Comparison of ENCODE assay signal across 9 mouse cellular contexts in the genomic region with DNA sequence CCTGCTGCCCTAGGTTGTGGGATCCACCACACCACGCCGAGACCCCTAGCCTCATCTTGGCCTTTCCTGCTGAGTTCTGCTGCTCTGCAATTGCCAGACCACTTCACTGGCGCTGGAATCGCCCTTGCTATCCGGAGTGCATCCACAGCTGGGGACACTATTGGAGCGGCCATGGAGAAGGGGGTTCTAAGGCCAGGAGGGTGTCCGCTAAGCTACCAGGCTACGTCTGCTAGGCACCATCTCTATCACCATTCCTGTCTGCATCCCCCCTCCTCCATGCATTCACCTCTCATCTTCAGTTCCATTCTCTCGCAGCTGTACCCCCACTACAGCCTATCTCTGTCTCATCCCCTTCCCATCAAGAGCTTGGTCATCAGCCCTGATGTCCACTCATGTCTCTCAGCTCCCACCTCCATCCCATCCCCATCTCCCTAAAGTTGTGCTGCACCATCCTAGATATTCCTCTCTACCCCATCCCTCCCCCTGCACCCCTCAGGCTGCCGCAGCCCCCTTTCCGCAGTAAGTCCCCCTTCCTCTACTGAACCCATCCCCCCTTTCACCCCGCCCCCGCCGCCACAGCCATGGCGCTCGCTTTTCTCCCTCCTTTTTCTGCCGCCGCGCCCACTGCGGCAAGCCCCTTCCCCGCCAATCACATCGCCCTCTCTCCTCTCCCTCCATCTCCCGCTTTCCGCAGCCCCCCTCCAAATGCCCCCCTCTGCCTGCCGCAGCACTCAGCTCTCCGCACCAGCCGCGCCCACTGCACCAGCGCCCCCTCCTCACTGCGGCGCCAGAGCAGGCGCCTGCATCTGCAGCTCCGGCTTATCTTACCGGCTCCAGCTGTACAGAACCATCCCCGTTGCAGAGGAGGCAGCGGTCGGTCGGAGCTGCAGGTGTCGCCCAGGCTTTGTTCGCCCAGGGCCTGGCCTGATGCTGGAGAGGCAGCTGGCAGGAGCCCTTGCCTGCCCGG. TPM values are rescaled to one million over a fixed set of nuclear protein-coding genes. Genes with fewer than 3 reads are reported as not detected.
DNase-seq lines count a peak whose midpoint lies in the region; ATAC-seq and TF ChIP-seq lines count a peak whose summit lies in the region.
"Had no signal": no experiment of that assay in that cellular context is flagged by ENCODE, and none has a peak within 500 bp of the region (broad histone marks: within the 10 kb centered on the region; RNA-seq: fewer than 3 reads in every experiment).

No protein-coding gene starts in this region.

- TF ChIP-seq POLR2A in limb, embryonic 14.5 days (IDR thresholded peaks at IDR 0.05; ENCODE audit: borderline replicate concordance, extremely low read depth, insufficient read depth, insufficient read length), result no peak

- peak overlapping the region; percentile 39 for H3K4me3 ChIP-seq in embryonic facial prominence, embryonic 14.5 days (ENCODE audit: low read depth, low read length)
- H3K4me3 ChIP-seq in limb, embryonic 14.5 days (replicated peaks; ENCODE audit: low read length), result peak overlapping the region; percentile 35
- H3K4me3 ChIP-seq: liver, embryonic 15.5 days had no signal

- peak overlapping the region; percentile 41 for H3K9ac ChIP-seq in embryonic facial prominence, embryonic 14.5 days (ENCODE audit: low read depth, low read length)
- H3K9ac ChIP-seq in limb, embryonic 14.5 days (ENCODE audit: low read depth, low read length, severe bottlenecking), result peak overlapping the region; percentile 51
- H3K9ac ChIP-seq: liver, embryonic 15.5 days had no signal

- H3K9me3 ChIP-seq in embryonic facial prominence, embryonic 14.5 days (ENCODE audit: control insufficient read depth, low read length), result no peaks in the 10 kb centered on the region
- no peaks in the 10 kb centered on the region for H3K9me3 ChIP-seq in limb, embryonic 14.5 days (ENCODE audit: control insufficient read depth, low read length)
- H3K9me3 ChIP-seq: liver, embryonic 15.5 days had no signal

- 13% methylated on average over 41 of the region's 41 CpGs for WGBS in embryonic facial prominence, embryonic 14.5 days
- WGBS in limb, embryonic 14.5 days, result 9% methylated on average over 38 of the region's 41 CpGs

- peak; percentile 68 for ATAC-seq in embryonic facial prominence, embryonic 14.5 days (ENCODE audit: low read depth)
- peak; percentile 75 for ATAC-seq in limb, embryonic 14.5 days (ENCODE audit: low FRiP score, low read depth)

- intact Hi-C loops in left cerebral cortex, postnatal 4 days (cut with DNase I), result loop anchor here (10.0 kb wide), 1 partner anchor 47 kb away; no protein-coding TSS in a partner anchor

- H3K4me1 ChIP-seq in embryonic facial prominence, embryonic 14.5 days (ENCODE audit: control insufficient read depth, insufficient read depth, low read length), result peaks cover 18% of the 10 kb centered on the region; the same call in 1 of the 2 replicates
- H3K4me1 ChIP-seq in limb, embryonic 14.5 days (ENCODE audit: control insufficient read depth, insufficient read depth, low read length), result peaks cover 25% of the 10 kb centered on the region

- DNase-seq in left cerebral cortex, postnatal 4 days, result peak; percentile 54
- DNase-seq in left cerebral cortex, adult 18-20 months (ENCODE audit: low spot score in 2 of 2), result no peak
- peak; percentile 69 for DNase-seq in embryonic facial prominence, embryonic 14.5 days (ENCODE audit: low spot score)
- DNase-seq in limb, embryonic 14.5 days (ENCODE audit: low spot score), result peak; percentile 17
- peak; percentile 82 for DNase-seq in right cerebral cortex, postnatal 4 days
- no peak for DNase-seq in urinary bladder, adult 2 months (ENCODE audit: low spot score)
- no peak for DNase-seq in testis, postnatal 14 days (ENCODE audit: low spot score)
- DNase-seq in lung, postnatal 4 days, result no peak

- H3K27me3 ChIP-seq in embryonic facial prominence, embryonic 14.5 days (replicated peaks; ENCODE audit: control insufficient read depth, insufficient read depth, low read length), result no peaks in the 10 kb centered on the region
- H3K27me3 ChIP-seq in limb, embryonic 14.5 days (ENCODE audit: control insufficient read depth, insufficient read depth, low read length), result no peaks in the 10 kb centered on the region

- peaks cover 1% of the 10 kb centered on the region; the same call in 1 of the 2 replicates for H3K36me3 ChIP-seq in embryonic facial prominence, embryonic 14.5 days (ENCODE audit: control insufficient read depth, insufficient read depth, low read length)
- peaks cover 14% of the 10 kb centered on the region for H3K36me3 ChIP-seq in limb, embryonic 14.5 days (ENCODE audit: control insufficient read depth, insufficient read depth, low read length)
- H3K36me3 ChIP-seq: liver, embryonic 15.5 days had no signal

- peak overlapping the region; percentile 10; the same call in 1 of the 2 replicates for H3K27ac ChIP-seq in embryonic facial prominence, embryonic 14.5 days (replicated peaks; ENCODE audit: low read depth, low read length)
- no peak overlapping the region for H3K27ac ChIP-seq in limb, embryonic 14.5 days (replicated peaks; ENCODE audit: low read depth, low read length)
- H3K27ac ChIP-seq: liver, embryonic 15.5 days had no signal

- peak overlapping the region; percentile 63 for H3K4me2 ChIP-seq in embryonic facial prominence, embryonic 14.5 days (ENCODE audit: low read depth, low read length)
- H3K4me2 ChIP-seq in limb, embryonic 14.5 days (replicated peaks; ENCODE audit: low read depth, low read length, severe bottlenecking), result peak overlapping the region; percentile 55
- H3K4me2 ChIP-seq: liver, embryonic 15.5 days had no signal

RNA-seq across cellular contexts. Expression of a gene that starts 16.7 kb away (rescaled TPM):
- total RNA-seq in left cerebral cortex, postnatal 4 days (2021), result 100 to 1,000 TPM; 160 to 188 TPM
- total RNA-seq in left cerebral cortex, adult 18-20 months (2021), result 10 to 100 TPM; 81.6 to 86.5 TPM
- 93.3 and 104 TPM in 2 replicates for polyA plus RNA-seq in embryonic facial prominence, embryonic 14.5 days (2014; fragmentation: Nextera tagmentation; extraction: Ambion mirVana)
- 75.5 and 107 TPM in 2 replicates for polyA plus RNA-seq in limb, embryonic 14.5 days (2012; rRNA removed)
- 72.8 and 76.2 TPM in 2 replicates for polyA plus RNA-seq in limb, embryonic 14.5 days (2014; fragmentation: Nextera tagmentation; extraction: Ambion mirVana)
- 14.0 and 18.3 TPM in 2 replicates for polyA plus RNA-seq in urinary bladder, adult 2 months (2012; rRNA removed)

RNA-seq across cellular contexts. Expression of a gene that starts 54.5 kb away (rescaled TPM):
- total RNA-seq in left cerebral cortex, postnatal 4 days (2021), result under 1 TPM; 0.14 to 0.30 TPM
- total RNA-seq in left cerebral cortex, adult 18-20 months (2021), result under 1 TPM; 0.40 to 0.53 TPM
- polyA plus RNA-seq in embryonic facial prominence, embryonic 14.5 days (2014; fragmentation: Nextera tagmentation; extraction: Ambion mirVana), result 0.68 and 0.73 TPM in 2 replicates
- 0.38 and 0.41 TPM in 2 replicates for polyA plus RNA-seq in limb, embryonic 14.5 days (2012; rRNA removed)
- 0.37 and 0.55 TPM in 2 replicates for polyA plus RNA-seq in limb, embryonic 14.5 days (2014; fragmentation: Nextera tagmentation; extraction: Ambion mirVana)
- 0.36 and 0.71 TPM in 2 replicates for polyA plus RNA-seq in urinary bladder, adult 2 months (2012; rRNA removed)

RNA-seq across cellular contexts. Expression of a gene that starts 58.6 kb away (rescaled TPM):
- total RNA-seq in left cerebral cortex, postnatal 4 days (2021), result 1 to 10 TPM; 6.3 to 7.0 TPM
- 10 to 100 TPM; 18.2 to 19.2 TPM for total RNA-seq in left cerebral cortex, adult 18-20 months (2021)
- 7.0 and 7.2 TPM in 2 replicates for polyA plus RNA-seq in embryonic facial prominence, embryonic 14.5 days (2014; fragmentation: Nextera tagmentation; extraction: Ambion mirVana)
- polyA plus RNA-seq in limb, embryonic 14.5 days (2012; rRNA removed), result 10.6 and 16.7 TPM in 2 replicates
- 8.0 and 9.6 TPM in 2 replicates for polyA plus RNA-seq in limb, embryonic 14.5 days (2014; fragmentation: Nextera tagmentation; extraction: Ambion mirVana)
- 14.1 and 15.2 TPM in 2 replicates for polyA plus RNA-seq in urinary bladder, adult 2 months (2012; rRNA removed)

Comparison
In these comparisons a context has a peak if more than half of its experiments do, and no peak if none do; other contexts are left out.
1. DNase-seq: peak in left cerebral cortex, postnatal 4 days (single experiment), embryonic facial prominence, embryonic 14.5 days (single experiment), limb, embryonic 14.5 days (single experiment) and right cerebral cortex, postnatal 4 days (single experiment); none in left cerebral cortex, adult 18-20 months (0 of 2), urinary bladder, adult 2 months (single experiment), testis, postnatal 14 days (single experiment) and lung, postnatal 4 days (0 of 2).